Mouse (Mus musculus): ENCODE measurements around the gene Cdr2l. TPM values are rescaled to one million over a fixed set of nuclear protein-coding genes. Genes with fewer than 3 reads are reported as not detected.

Gene Cdr2l
- polyA plus RNA-seq, 1 experiment from 2014 or later = 29.7 TPM

DNA sequence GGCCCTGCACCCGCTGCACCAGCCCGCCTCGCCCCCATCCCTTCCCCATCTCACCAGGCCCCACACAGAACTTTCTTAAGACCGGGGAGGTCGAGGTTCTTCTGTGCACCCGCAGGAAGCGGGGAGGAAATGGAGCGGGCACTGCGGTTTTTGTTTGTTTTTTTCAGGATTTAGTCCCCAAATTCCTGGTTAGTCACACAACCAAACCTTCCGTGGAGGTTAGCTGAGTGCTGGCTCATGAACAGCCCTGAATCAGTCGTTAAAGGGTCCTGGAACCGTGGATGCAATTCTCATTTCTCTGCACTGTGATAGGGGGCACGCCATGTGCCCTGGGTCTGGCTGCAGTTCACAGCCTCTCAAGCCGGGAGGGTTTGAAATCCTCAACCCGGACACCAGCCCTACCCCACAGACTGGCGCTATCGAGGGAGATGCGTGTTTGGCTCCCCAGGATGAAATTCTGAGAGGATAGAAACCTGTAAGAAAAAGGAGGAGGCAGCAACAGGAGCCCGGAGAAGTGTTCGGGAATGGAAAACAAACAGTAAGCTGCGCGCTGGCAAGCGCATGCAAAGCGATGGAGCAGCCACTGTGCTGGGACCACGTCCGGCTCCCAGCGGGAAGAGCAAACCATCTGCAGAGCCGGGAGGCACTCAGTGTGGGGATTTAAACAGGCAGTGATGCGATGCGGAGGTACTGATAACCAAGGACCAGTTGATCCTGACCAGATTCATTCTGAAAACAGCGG lies 54.1 kb downstream of the Cdr2l start:
- DNase-seq (ENCODE audit: low spot score) (peak; percentile 67), ATAC-seq (replicated peaks; ENCODE audit: low FRiP score) (peak; percentile 24; the same call in 1 of the 2 replicates)
- Histone ChIP-seq H3K27ac (ENCODE audit: low read depth, low read length) (no peak overlapping the region), H3K36me3 (ENCODE audit: control insufficient read depth, insufficient read depth, low read length) (peaks cover 8% of the 10 kb centered on the region; the same call in 1 of the 2 replicates), H3K4me3 (ENCODE audit: low read depth, low read length) (peak overlapping the region; percentile 27), H3K4me1 (replicated peaks; ENCODE audit: control insufficient read depth, insufficient read depth, low read length) (peaks cover 11% of the 10 kb centered on the region), H3K9me3 (ENCODE audit: control insufficient read depth, low read length) (peaks cover 3% of the 10 kb centered on the region; the same call in 1 of the 2 replicates), H3K9ac (ENCODE audit: low read length) (peak overlapping the region; percentile 62), H3K4me2 (ENCODE audit: low read depth, low read length, severe bottlenecking) (peak overlapping the region; percentile 55), H3K27me3 (ENCODE audit: control insufficient read depth, insufficient read depth, low read length) (no peaks in the 10 kb centered on the region; the same call in 1 of the 2 replicates)
- WGBS = 6% methylated on average over 31 of the region's 31 CpGs

GRCm38 (mm10) chr11:115437571-115438122 lies 55.9 kb downstream of the Cdr2l start:
- no peak for ATAC-seq (replicated peaks; ENCODE audit: low FRiP score)
- WGBS = 84% methylated on average over 5 of the region's 5 CpGs

GRCm38 (mm10) chr11:115439326-115439725 lies 57.6 kb downstream of the Cdr2l start:
- ATAC-seq (replicated peaks; ENCODE audit: low FRiP score) = no peak
- H3K27ac ChIP-seq (ENCODE audit: low read depth, low read length) = no peak overlapping the region
- 85% methylated on average over 3 of the region's 3 CpGs for WGBS

More at GRCm38 (mm10) chr11:115437571-115438122, 55.9 kb downstream of the Cdr2l start:
- peaks cover 11% of the 10 kb centered on the region for H3K4me1 ChIP-seq (replicated peaks; ENCODE audit: control insufficient read depth, insufficient read depth, low read length)
- no peak overlapping the region for H3K4me2 ChIP-seq (ENCODE audit: low read depth, low read length, severe bottlenecking)
- H3K36me3 ChIP-seq (ENCODE audit: control insufficient read depth, insufficient read depth, low read length) = no peaks in the 10 kb centered on the region
- H3K27me3 ChIP-seq (ENCODE audit: control insufficient read depth, insufficient read depth, low read length) = no peaks in the 10 kb centered on the region; the same call in 1 of the 2 replicates
- no peak for DNase-seq (ENCODE audit: low spot score)
- H3K4me3 ChIP-seq (ENCODE audit: low read depth, low read length) = no peak overlapping the region
- no peak overlapping the region for H3K9ac ChIP-seq (ENCODE audit: low read length)
- H3K9me3 ChIP-seq (ENCODE audit: control insufficient read depth, low read length) = peaks cover 3% of the 10 kb centered on the region; the same call in 1 of the 2 replicates
- H3K27ac ChIP-seq (ENCODE audit: low read depth, low read length) = no peak overlapping the region

GRCm38 (mm10) chr11:115439906-115440595 lies 58.3 kb downstream of the Cdr2l start, which contains the start of gene Trim80:
Trim80 (plus strand) TSS chr11:115440545.
- Histone ChIP-seq H3K4me2 (ENCODE audit: low read depth, low read length, severe bottlenecking) (no peak within 1 kb of the TSS), H3K4me1 (replicated peaks; ENCODE audit: control insufficient read depth, insufficient read depth, low read length) (peaks cover 11% of the 10 kb centered on the region), H3K9me3 (ENCODE audit: control insufficient read depth, low read length) (peaks cover 3% of the 10 kb centered on the region; the same call in 1 of the 2 replicates), H3K36me3 (ENCODE audit: control insufficient read depth, insufficient read depth, low read length) (no peaks in the 10 kb centered on the region), H3K4me3 (ENCODE audit: low read depth, low read length) (no peak within 1 kb of the TSS), H3K27me3 (ENCODE audit: control insufficient read depth, insufficient read depth, low read length) (no peaks in the 10 kb centered on the region; the same call in 1 of the 2 replicates), H3K9ac (ENCODE audit: low read length) (no peak within 1 kb of the TSS), H3K27ac (ENCODE audit: low read depth, low read length) (no peak within 1 kb of the TSS)
- DNase-seq (ENCODE audit: low spot score) = no peak
- 94% methylated on average over 9 of the region's 9 CpGs for whole genome bisulfite sequencing
- no peak for ATAC-seq (replicated peaks; ENCODE audit: low FRiP score)

More at GRCm38 (mm10) chr11:115439326-115439725, 57.6 kb downstream of the Cdr2l start:
- peaks cover 3% of the 10 kb centered on the region; the same call in 1 of the 2 replicates for H3K9me3 ChIP-seq (ENCODE audit: control insufficient read depth, low read length)
- H3K27me3 ChIP-seq (ENCODE audit: control insufficient read depth, insufficient read depth, low read length) = no peaks in the 10 kb centered on the region; the same call in 1 of the 2 replicates
- H3K9ac ChIP-seq (ENCODE audit: low read length) = no peak overlapping the region
- H3K36me3 ChIP-seq (ENCODE audit: control insufficient read depth, insufficient read depth, low read length) = no peaks in the 10 kb centered on the region
- H3K4me3 ChIP-seq (ENCODE audit: low read depth, low read length) = no peak overlapping the region
- H3K4me2 ChIP-seq (ENCODE audit: low read depth, low read length, severe bottlenecking) = no peak overlapping the region
- no peak for DNase-seq (ENCODE audit: low spot score)
- H3K4me1 ChIP-seq (replicated peaks; ENCODE audit: control insufficient read depth, insufficient read depth, low read length) = peaks cover 11% of the 10 kb centered on the region

DNA sequence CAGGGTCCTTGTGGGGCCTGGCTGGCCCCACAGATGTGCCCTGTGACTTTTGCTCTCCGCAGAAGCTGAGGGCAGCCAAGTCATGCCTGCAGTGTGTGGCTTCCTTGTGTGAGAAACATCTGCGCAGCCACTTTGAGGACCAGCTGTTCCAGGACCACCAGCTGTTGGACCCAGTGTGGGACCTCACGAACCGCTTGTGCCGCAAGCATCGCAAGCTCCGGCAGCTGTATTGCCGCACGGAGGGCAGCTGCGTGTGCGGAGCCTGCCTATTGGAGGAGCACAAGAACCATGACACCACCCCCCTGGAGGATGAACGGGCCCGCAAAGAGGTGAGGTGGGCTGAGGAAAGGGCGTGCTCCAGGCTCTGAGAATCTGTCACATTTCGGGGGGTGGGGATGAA lies 59.7 kb downstream of the Cdr2l start:
- DNase-seq (ENCODE audit: low spot score) = no peak

More for the DNA sequence above, 59.7 kb downstream of the Cdr2l start:
- no peak for ATAC-seq (replicated peaks; ENCODE audit: low FRiP score)
- Histone ChIP-seq H3K4me2 (ENCODE audit: low read depth, low read length, severe bottlenecking) (no peak overlapping the region), H3K27ac (ENCODE audit: low read depth, low read length) (no peak overlapping the region), H3K4me3 (ENCODE audit: low read depth, low read length) (no peak overlapping the region), H3K27me3 (ENCODE audit: control insufficient read depth, insufficient read depth, low read length) (no peaks in the 10 kb centered on the region), H3K4me1 (replicated peaks; ENCODE audit: control insufficient read depth, insufficient read depth, low read length) (no peaks in the 10 kb centered on the region; the same call in 1 of the 2 replicates), H3K36me3 (ENCODE audit: control insufficient read depth, insufficient read depth, low read length) (no peaks in the 10 kb centered on the region), H3K9me3 (ENCODE audit: control insufficient read depth, low read length) (peaks cover 3% of the 10 kb centered on the region; the same call in 1 of the 2 replicates), H3K9ac (ENCODE audit: low read length) (no peak overlapping the region)
- 53% methylated on average over 15 of the region's 15 CpGs for WGBS

Other genes with a start within 250 kb of the Cdr2l start
- not detected in 2 replicates for gene Cd300lf, start 247.9 kb upstream of the Cdr2l start, polyA plus RNA-seq (2014; fragmentation: Nextera tagmentation; extraction: Ambion mirVana)
- gene Slc9a3r1, start 218.6 kb upstream of the Cdr2l start, polyA plus RNA-seq (2014; fragmentation: Nextera tagmentation; extraction: Ambion mirVana) = 34.3 and 35.2 TPM in 2 replicates
- gene Tmem104, start 194.4 kb upstream of the Cdr2l start, polyA plus RNA-seq (2014; fragmentation: Nextera tagmentation; extraction: Ambion mirVana) = 8.8 and 9.2 TPM in 2 replicates
- gene Nat9, start 194.1 kb upstream of the Cdr2l start, polyA plus RNA-seq (2014; fragmentation: Nextera tagmentation; extraction: Ambion mirVana) = 13.8 and 16.0 TPM in 2 replicates
- 0.12 TPM in 1 of 2 replicates, not detected in the other for gene Grin2c, start 114.7 kb upstream of the Cdr2l start, polyA plus RNA-seq (2014; fragmentation: Nextera tagmentation; extraction: Ambion mirVana)
- 13.8 and 15.6 TPM in 2 replicates for gene Fdxr, start 104.9 kb upstream of the Cdr2l start, polyA plus RNA-seq (2014; fragmentation: Nextera tagmentation; extraction: Ambion mirVana)
- 0.25 and 0.45 TPM in 2 replicates for gene Fads6, start 84.3 kb upstream of the Cdr2l start, polyA plus RNA-seq (2014; fragmentation: Nextera tagmentation; extraction: Ambion mirVana)
- not detected in 2 replicates for gene Otop2, start 74.8 kb upstream of the Cdr2l start, polyA plus RNA-seq (2014; fragmentation: Nextera tagmentation; extraction: Ambion mirVana)
- gene Ush1g, start 59.9 kb upstream of the Cdr2l start, polyA plus RNA-seq (2014; fragmentation: Nextera tagmentation; extraction: Ambion mirVana) = not detected in 2 replicates
- not detected in 2 replicates for gene Otop3, start 47.2 kb upstream of the Cdr2l start, polyA plus RNA-seq (2014; fragmentation: Nextera tagmentation; extraction: Ambion mirVana)
- 22.3 and 26.0 TPM in 2 replicates for gene Hid1, start 14.2 kb upstream of the Cdr2l start, polyA plus RNA-seq (2014; fragmentation: Nextera tagmentation; extraction: Ambion mirVana)
- gene Mrpl58, start 21.8 kb downstream of the Cdr2l start, polyA plus RNA-seq (2014; fragmentation: Nextera tagmentation; extraction: Ambion mirVana) = 253 and 265 TPM in 2 replicates
- gene Atp5h, start 38.0 kb downstream of the Cdr2l start, polyA plus RNA-seq (2014; fragmentation: Nextera tagmentation; extraction: Ambion mirVana) = 814 TPM in 2 replicates
- 24.5 and 27.1 TPM in 2 replicates for gene Kctd2, start 38.2 kb downstream of the Cdr2l start, polyA plus RNA-seq (2014; fragmentation: Nextera tagmentation; extraction: Ambion mirVana)
- gene Trim80, start 58.6 kb downstream of the Cdr2l start, polyA plus RNA-seq (2014; fragmentation: Nextera tagmentation; extraction: Ambion mirVana) = 0.16 and 0.23 TPM in 2 replicates
- gene Slc16a5, start 80.6 kb downstream of the Cdr2l start, polyA plus RNA-seq (2014; fragmentation: Nextera tagmentation; extraction: Ambion mirVana) = 0.16 and 0.24 TPM in 2 replicates
- gene Armc7, start 93.8 kb downstream of the Cdr2l start, polyA plus RNA-seq (2014; fragmentation: Nextera tagmentation; extraction: Ambion mirVana) = 8.9 and 9.7 TPM in 2 replicates
- 72.6 and 78.5 TPM in 2 replicates for gene Nt5c, start 109.9 kb downstream of the Cdr2l start, polyA plus RNA-seq (2014; fragmentation: Nextera tagmentation; extraction: Ambion mirVana)
- 961 and 989 TPM in 2 replicates for gene Jpt1, start 132.5 kb downstream of the Cdr2l start, polyA plus RNA-seq (2014; fragmentation: Nextera tagmentation; extraction: Ambion mirVana)
- 1,384 and 1,509 TPM in 2 replicates for gene Sumo2, start 154.4 kb downstream of the Cdr2l start, polyA plus RNA-seq (2014; fragmentation: Nextera tagmentation; extraction: Ambion mirVana)
- 236 and 245 TPM in 2 replicates for gene Nup85, start 182.5 kb downstream of the Cdr2l start, polyA plus RNA-seq (2014; fragmentation: Nextera tagmentation; extraction: Ambion mirVana)
- 93.9 and 95.3 TPM in 2 replicates for gene Mrps7, start 222.0 kb downstream of the Cdr2l start, polyA plus RNA-seq (2014; fragmentation: Nextera tagmentation; extraction: Ambion mirVana)
- 36.5 and 37.1 TPM in 2 replicates for gene Gga3, start 222.1 kb downstream of the Cdr2l start, polyA plus RNA-seq (2014; fragmentation: Nextera tagmentation; extraction: Ambion mirVana)
- 19.2 and 22.6 TPM in 2 replicates for gene Mif4gd, start 231.1 kb downstream of the Cdr2l start, polyA plus RNA-seq (2014; fragmentation: Nextera tagmentation; extraction: Ambion mirVana)
- gene Slc25a19, start 246.4 kb downstream of the Cdr2l start, polyA plus RNA-seq (2014; fragmentation: Nextera tagmentation; extraction: Ambion mirVana) = 26.4 and 27.7 TPM in 2 replicates

Data from forebrain, embryonic 11.5 days (tissue).